ENCODE assay signal across 20 mouse cellular contexts in the genomic region with DNA sequence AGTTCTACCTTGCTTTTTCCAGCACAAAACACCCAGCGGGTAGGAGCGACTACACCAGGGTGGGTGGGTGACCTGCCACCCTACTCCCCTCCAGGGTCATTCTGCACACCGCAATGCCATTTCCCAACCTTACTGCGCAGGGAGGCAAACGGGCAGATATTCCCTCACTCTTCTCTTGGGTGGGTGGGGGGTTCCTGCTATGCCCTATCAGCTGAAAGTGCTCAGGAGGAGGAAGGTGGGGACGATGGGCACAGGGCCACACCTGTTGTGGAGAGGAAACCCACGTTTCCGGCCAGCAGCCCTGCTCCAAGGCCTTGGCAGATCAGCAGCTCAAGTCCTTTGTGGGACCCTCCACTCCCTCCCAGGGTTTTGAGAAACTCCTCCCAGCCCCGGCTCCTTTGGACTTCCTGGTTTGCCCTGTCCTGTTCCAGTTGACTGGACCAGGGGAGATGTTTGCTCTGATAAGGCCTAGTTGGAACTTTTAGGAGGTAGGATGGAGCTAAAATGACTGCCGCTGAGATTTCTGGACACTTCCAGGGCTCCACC. TPM values are rescaled to one million over a fixed set of nuclear protein-coding genes. Genes with fewer than 3 reads are reported as not detected.
A peak's percentile ranks its signal among the peaks of the same experiment; 100 is the strongest.
DNase-seq lines count a peak whose midpoint lies in the region; ATAC-seq and TF ChIP-seq lines count a peak whose summit lies in the region.
"Had no signal": no experiment of that assay in that cellular context is flagged by ENCODE, and none has a peak within 500 bp of the region (broad histone marks: within the 10 kb centered on the region; RNA-seq: fewer than 3 reads in every experiment).

No protein-coding gene starts in this region.

- no peaks in the 10 kb centered on the region for H3K9me3 ChIP-seq in kidney, embryonic 15.5 days (replicated peaks)
- H3K9me3 ChIP-seq in limb, embryonic 10.5 days (replicated peaks), result no peaks in the 10 kb centered on the region
- no peaks in the 10 kb centered on the region for H3K9me3 ChIP-seq in midbrain, embryonic 10.5 days (replicated peaks)
- no peaks in the 10 kb centered on the region for H3K9me3 ChIP-seq in neural tube, embryonic 15.5 days (replicated peaks)
- H3K9me3 ChIP-seq: embryonic facial prominence, embryonic 15.5 days; heart, embryonic 15.5 days; limb, embryonic 13.5 days; midbrain, embryonic 13.5 days had no signal

- no peak overlapping the region for H3K4me3 ChIP-seq in gastrocnemius, adult 2 months
- H3K4me3 ChIP-seq in kidney, embryonic 15.5 days (replicated peaks), result no peak overlapping the region
- no peak overlapping the region for H3K4me3 ChIP-seq in limb, embryonic 10.5 days
- no peak overlapping the region for H3K4me3 ChIP-seq in midbrain, embryonic 10.5 days
- H3K4me3 ChIP-seq in neural tube, embryonic 15.5 days (replicated peaks), result no peak overlapping the region
- H3K4me3 ChIP-seq: embryonic facial prominence, embryonic 15.5 days; heart, embryonic 15.5 days; limb, embryonic 13.5 days; midbrain, embryonic 13.5 days had no signal

- no peak for TF ChIP-seq CTCF in gastrocnemius, adult 2 months (IDR thresholded peaks at IDR 0.05)

- no peak for ATAC-seq in kidney, embryonic 15.5 days (replicated peaks; ENCODE audit: low FRiP score)
- no peak for ATAC-seq in neural tube, embryonic 15.5 days (ENCODE audit: low FRiP score)

- peaks cover 61% of the 10 kb centered on the region for H3K27me3 ChIP-seq in kidney, embryonic 15.5 days
- peaks cover 66% of the 10 kb centered on the region for H3K27me3 ChIP-seq in limb, embryonic 10.5 days (ENCODE audit: low read depth, poor library complexity, severe bottlenecking)
- H3K27me3 ChIP-seq in midbrain, embryonic 10.5 days (ENCODE audit: low read depth, poor library complexity, severe bottlenecking), result peaks cover 99% of the 10 kb centered on the region
- peaks cover 77% of the 10 kb centered on the region for H3K27me3 ChIP-seq in neural tube, embryonic 15.5 days (replicated peaks)

- 64% methylated on average over 10 of the region's 10 CpGs for WGBS in kidney, embryonic 15.5 days
- WGBS in limb, embryonic 10.5 days, result 80% methylated on average over 10 of the region's 10 CpGs
- WGBS in midbrain, embryonic 10.5 days, result 77% methylated on average over 10 of the region's 10 CpGs
- WGBS in neural tube, embryonic 15.5 days, result 85% methylated on average over 10 of the region's 10 CpGs

- no peak for DNase-seq in gastrocnemius, adult 2 months
- DNase-seq in gastrocnemius, postnatal 4 days (ENCODE audit: low spot score in 2 of 2), result no peak
- DNase-seq in kidney, adult 18-20 months, result peak; percentile 32
- no peak for DNase-seq in kidney, adult 8-10 months
- no peak for DNase-seq in limb, embryonic 10.5 days (ENCODE audit: low spot score)
- no peak for DNase-seq in midbrain, embryonic 10.5 days (ENCODE audit: low spot score)

- intact Hi-C loops in gastrocnemius, adult 2 months (cut with DNase I), result loop anchor here (5.0 kb wide), 1 partner anchor 160 kb away; a partner anchor contains a TSS

- no peaks in the 10 kb centered on the region for H3K36me3 ChIP-seq in kidney, embryonic 15.5 days
- no peaks in the 10 kb centered on the region for H3K36me3 ChIP-seq in limb, embryonic 10.5 days
- no peaks in the 10 kb centered on the region for H3K36me3 ChIP-seq in midbrain, embryonic 10.5 days
- H3K36me3 ChIP-seq in neural tube, embryonic 15.5 days, result no peaks in the 10 kb centered on the region
- H3K36me3 ChIP-seq: embryonic facial prominence, embryonic 15.5 days; heart, embryonic 15.5 days; limb, embryonic 13.5 days; midbrain, embryonic 13.5 days had no signal

- H3K4me1 ChIP-seq in kidney, embryonic 15.5 days, result peaks cover 94% of the 10 kb centered on the region
- peaks cover 95% of the 10 kb centered on the region for H3K4me1 ChIP-seq in limb, embryonic 10.5 days
- H3K4me1 ChIP-seq in midbrain, embryonic 10.5 days, result peaks cover 77% of the 10 kb centered on the region
- H3K4me1 ChIP-seq in neural tube, embryonic 15.5 days, result peaks cover 65% of the 10 kb centered on the region

- no peak overlapping the region for H3K9ac ChIP-seq in kidney, embryonic 15.5 days
- H3K9ac ChIP-seq in neural tube, embryonic 15.5 days (replicated peaks), result no peak overlapping the region
- H3K9ac ChIP-seq: embryonic facial prominence, embryonic 15.5 days; heart, embryonic 15.5 days; limb, embryonic 13.5 days; liver, embryonic 14.5 days; lung, embryonic 14.5 days; midbrain, embryonic 13.5 days had no signal

- peak overlapping the region; percentile 4; the same call in 1 of the 2 replicates for H3K27ac ChIP-seq in gastrocnemius, adult 2 months
- peak overlapping the region; percentile 86 for H3K27ac ChIP-seq in kidney, embryonic 15.5 days
- 0 out of 2 replicates have a peak overlapping the region, but pooled peaks have one; percentile 3 for H3K27ac ChIP-seq in limb, embryonic 10.5 days
- no peak overlapping the region for H3K27ac ChIP-seq in midbrain, embryonic 10.5 days (replicated peaks)
- H3K27ac ChIP-seq in neural tube, embryonic 15.5 days (replicated peaks), result no peak overlapping the region
- H3K27ac ChIP-seq: embryonic facial prominence, embryonic 15.5 days; heart, embryonic 15.5 days; hindbrain, postnatal 0 days; limb, embryonic 13.5 days; liver, embryonic 14.5 days; midbrain, embryonic 13.5 days had no signal

- peak overlapping the region; percentile 15; the same call in 1 of the 2 replicates for H3K4me2 ChIP-seq in kidney, embryonic 15.5 days
- no peak overlapping the region for H3K4me2 ChIP-seq in neural tube, embryonic 15.5 days
- H3K4me2 ChIP-seq: embryonic facial prominence, embryonic 15.5 days; lung, embryonic 14.5 days; midbrain, embryonic 13.5 days had no signal

RNA-seq across cellular contexts. Expression of a gene that starts 4.5 kb away (rescaled TPM):
- 1 to 10 TPM; 1.2 to 4.0 TPM for total RNA-seq in gastrocnemius, adult 2 months (2021)
- total RNA-seq in gastrocnemius, postnatal 4 days (2021), result 10 to 100 TPM in 1 of 2 experiments, 1 to 10 TPM in 1; 9.9 to 10.4 TPM
- polyA plus RNA-seq in kidney, embryonic 15.5 days (2015; fragmentation: Nextera tagmentation; extraction: Ambion mirVana), result 1.1 and 1.3 TPM in 2 replicates
- 2.1 and 2.9 TPM in 2 replicates for polyA plus RNA-seq in limb, embryonic 10.5 days (2016; fragmentation: Nextera tagmentation; extraction: Ambion mirVana)
- 0.39 and 0.49 TPM in 2 replicates for polyA plus RNA-seq in midbrain, embryonic 10.5 days (2016; fragmentation: Nextera tagmentation; extraction: Ambion mirVana)
- 0.22 TPM in 2 replicates for polyA plus RNA-seq in neural tube, embryonic 15.5 days (2015; fragmentation: Nextera tagmentation; extraction: Ambion mirVana)
- total RNA-seq: common myeloid progenitor, adult 5-6 weeks; megakaryocyte, adult 5-6 weeks; monocyte, adult 5-6 weeks had no signal
- polyA plus RNA-seq: CD4-positive, CD25-positive, alpha-beta regulatory T cell, adult 4 months; forebrain, embryonic 14.5 days; midbrain, embryonic 13.5 days had no signal

RNA-seq across cellular contexts. Expression of a gene that starts 43.7 kb away (rescaled TPM):
- 10 to 100 TPM; 32.0 to 33.8 TPM for total RNA-seq in gastrocnemius, adult 2 months (2021)
- total RNA-seq in gastrocnemius, postnatal 4 days (2021), result 10 to 100 TPM; 64.3 to 69.4 TPM
- polyA plus RNA-seq in kidney, embryonic 15.5 days (2015; fragmentation: Nextera tagmentation; extraction: Ambion mirVana), result 110 and 114 TPM in 2 replicates
- polyA plus RNA-seq in limb, embryonic 10.5 days (2016; fragmentation: Nextera tagmentation; extraction: Ambion mirVana), result 135 and 142 TPM in 2 replicates
- polyA plus RNA-seq in midbrain, embryonic 10.5 days (2016; fragmentation: Nextera tagmentation; extraction: Ambion mirVana), result 147 and 157 TPM in 2 replicates
- 91.1 and 94.0 TPM in 2 replicates for polyA plus RNA-seq in neural tube, embryonic 15.5 days (2015; fragmentation: Nextera tagmentation; extraction: Ambion mirVana)

Comparison
In these comparisons a context has a peak if more than half of its experiments do, and no peak if none do; other contexts are left out.
1. H3K27ac ChIP-seq: peak in gastrocnemius, adult 2 months (single experiment), kidney, embryonic 15.5 days (single experiment) and limb, embryonic 10.5 days (single experiment); none in midbrain, embryonic 10.5 days (single experiment) and neural tube, embryonic 15.5 days (single experiment).